Mouse (Mus musculus) megakaryocyte, embryonic 14.5 days (primary cell): ENCODE measurements around the gene Kmt5a.

Source experiments
- FLI1 ChIP-seq: IDR thresholded peaks from 2 replicates; pipeline ENCODE4 v1.6.1; 2012; ENCODE audit warnings: low read length, inconsistent platforms, mixed read lengths
- GATA1 ChIP-seq: IDR thresholded peaks from 3 replicates; pipeline ENCODE4 v1.6.1; 2012; ENCODE audit warnings: mixed read lengths, low read length, inconsistent platforms, borderline replicate concordance

GRCm38 (mm10) chr5:124493455-124493854, 53.7 kb downstream of the Kmt5a start:
- no peak for TF ChIP-seq GATA1
- TF ChIP-seq FLI1 = no peak
